Mouse (Mus musculus) kidney, embryonic 16.5 days (tissue): ENCODE measurements around the gene Camkk2. TPM values are rescaled to one million over a fixed set of nuclear protein-coding genes. Genes with fewer than 3 reads are reported as not detected.
A peak's percentile ranks its signal among the peaks of the same experiment; 100 is the strongest.

Source experiments
- ATAC-seq: fragments of 200-750 bp; cut with Nextera tagmentation; 2 replicates; pipeline ENCODE4 v1.8.0; 2017; ENCODE audit warnings: moderate TSS enrichment; ENCODE audit not compliant: low FRiP score, low TSS enrichment
- H3K27ac ChIP-seq: fragments of 300-500 bp; sonication (generic); 2 replicates; pipeline ENCODE4 v1.5.1; 2014; ENCODE audit warnings: low read length
- H3K27me3 ChIP-seq: fragments of 300-500 bp; sonication (generic); 2 replicates; pipeline ENCODE4 v1.6.1; 2014; ENCODE audit warnings: low read length, control low read depth, mixed read lengths; ENCODE audit not compliant: insufficient read depth
- H3K36me3 ChIP-seq: fragments of 300-500 bp; sonication (generic); 2 replicates; pipeline ENCODE4 v1.6.1; 2014; ENCODE audit warnings: low read length, control low read depth, mixed read lengths; ENCODE audit not compliant: insufficient read depth
- H3K4me1 ChIP-seq: fragments of 300-500 bp; sonication (generic); 2 replicates; pipeline ENCODE4 v1.6.1; 2014; ENCODE audit warnings: low read length, control low read depth, mixed read lengths; ENCODE audit not compliant: insufficient read depth
- H3K4me2 ChIP-seq: fragments of 300-500 bp; sonication (generic); replicated peaks from 2 replicates; pipeline ENCODE4 v1.6.1; 2014; ENCODE audit warnings: low read depth, low read length
- H3K4me3 ChIP-seq: fragments of 300-500 bp; sonication (generic); 2 replicates; pipeline ENCODE4 v1.5.1; 2014; ENCODE audit warnings: mild to moderate bottlenecking, low read length
- H3K9ac ChIP-seq: fragments of 300-500 bp; sonication (generic); replicated peaks from 2 replicates; pipeline ENCODE4 v1.6.1; 2014; ENCODE audit warnings: low read length
- H3K9me3 ChIP-seq: fragments of 300-500 bp; sonication (generic); 2 replicates; pipeline ENCODE4 v1.6.1; 2016; ENCODE audit warnings: low read length, control low read depth
- whole genome bisulfite sequencing: fragments of 180-500 bp; shearing (Covaris S2); extraction: QIAGEN DNeasy Blood & Tissue Kit; methylation state at CpG from one replicate; pipeline ENCODE4 v1.1.7; 2014; 5-methylcytosine and 5-hydroxymethylcytosine counted together
- polyA plus RNA-seq: library from polyadenylated mRNA; unstranded; fragments of >200 nt; fragmentation: Nextera tagmentation; extraction: Ambion mirVana; gene quantifications from 2 replicates; pipeline ENCODE4 v1.2.1, GENCODE M21; 2015

Camkk2 gene
- polyA plus RNA-seq, 1 experiment from 2014 or later: 35.6 TPM

- no peaks in the 10 kb centered on the region for H3K27me3 ChIP-seq
- WGBS: 63% methylated on average over 3 of the region's 3 CpGs
- no peak overlapping the region for H3K9ac ChIP-seq
- H3K27ac ChIP-seq: no peak overlapping the region
- no peak for ATAC-seq
- H3K9me3 ChIP-seq: no peaks in the 10 kb centered on the region
- no peaks in the 10 kb centered on the region for H3K4me1 ChIP-seq
- H3K4me2 ChIP-seq: no peak overlapping the region
- H3K36me3 ChIP-seq: peaks cover 78% of the 10 kb centered on the region
- no peak overlapping the region for H3K4me3 ChIP-seq
These were observed 26.3 kb upstream of the Camkk2 start for GRCm38 (mm10) chr5:122805503-122805902.

GRCm38 (mm10) chr5:122802706-122803105 lies 23.5 kb upstream of the Camkk2 start:
- Histone ChIP-seq H3K4me1 (0 out of 2 replicates have a peak, but pooled peaks cover 3% of the 10 kb centered on the region), H3K27ac (no peak overlapping the region), H3K9ac (no peak overlapping the region), H3K27me3 (no peaks in the 10 kb centered on the region), H3K36me3 (peaks cover 95% of the 10 kb centered on the region), H3K4me3 (no peak overlapping the region), H3K9me3 (no peaks in the 10 kb centered on the region), H3K4me2 (no peak overlapping the region)
- WGBS: 80% methylated on average over 9 of the region's 9 CpGs
- ATAC-seq: peak; percentile 70

DNA sequence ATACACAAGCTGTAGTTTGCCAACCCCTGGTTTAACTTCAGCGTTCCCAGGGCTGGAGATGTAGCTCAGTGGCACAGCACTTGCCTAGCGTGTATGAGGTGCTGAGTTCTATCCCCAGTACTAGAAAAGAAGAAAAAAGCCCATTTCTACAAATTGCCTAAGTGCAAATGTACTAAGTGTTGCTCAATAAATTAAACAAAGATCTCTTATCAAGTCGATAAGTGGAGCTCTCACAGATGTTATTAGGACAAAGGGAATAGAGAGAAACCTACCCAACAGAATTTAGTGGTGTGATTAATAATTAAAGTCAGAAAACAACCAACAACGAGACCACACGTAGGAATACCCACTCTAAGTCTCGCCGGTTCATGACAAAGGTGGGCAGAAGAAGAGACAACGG lies 22.5 kb upstream of the Camkk2 start:
- H3K4me2 ChIP-seq: no peak overlapping the region
- H3K36me3 ChIP-seq: peaks cover 93% of the 10 kb centered on the region
- no peak overlapping the region for H3K9ac ChIP-seq
- H3K4me3 ChIP-seq: no peak overlapping the region
- no peaks in the 10 kb centered on the region for H3K27me3 ChIP-seq
- WGBS: 92% methylated on average over 8 of the region's 8 CpGs
- no peaks in the 10 kb centered on the region for H3K9me3 ChIP-seq
- H3K4me1 ChIP-seq: 0 out of 2 replicates have a peak, but pooled peaks cover 3% of the 10 kb centered on the region
- peak overlapping the region; percentile 61; the same call in 1 of the 2 replicates for H3K27ac ChIP-seq
- ATAC-seq: no peak

- Histone ChIP-seq H3K4me3 (no peak overlapping the region), H3K4me2 (no peak overlapping the region), H3K27me3 (no peaks in the 10 kb centered on the region), H3K9me3 (no peaks in the 10 kb centered on the region), H3K36me3 (peaks cover 90% of the 10 kb centered on the region), H3K27ac (no peak overlapping the region), H3K4me1 (0 out of 2 replicates have a peak, but pooled peaks cover 3% of the 10 kb centered on the region), H3K9ac (no peak overlapping the region)
- 73% methylated on average over 13 of the region's 13 CpGs for WGBS
- no peak for ATAC-seq
These were observed 21.3 kb upstream of the Camkk2 start for GRCm38 (mm10) chr5:122800345-122801010.

DNA sequence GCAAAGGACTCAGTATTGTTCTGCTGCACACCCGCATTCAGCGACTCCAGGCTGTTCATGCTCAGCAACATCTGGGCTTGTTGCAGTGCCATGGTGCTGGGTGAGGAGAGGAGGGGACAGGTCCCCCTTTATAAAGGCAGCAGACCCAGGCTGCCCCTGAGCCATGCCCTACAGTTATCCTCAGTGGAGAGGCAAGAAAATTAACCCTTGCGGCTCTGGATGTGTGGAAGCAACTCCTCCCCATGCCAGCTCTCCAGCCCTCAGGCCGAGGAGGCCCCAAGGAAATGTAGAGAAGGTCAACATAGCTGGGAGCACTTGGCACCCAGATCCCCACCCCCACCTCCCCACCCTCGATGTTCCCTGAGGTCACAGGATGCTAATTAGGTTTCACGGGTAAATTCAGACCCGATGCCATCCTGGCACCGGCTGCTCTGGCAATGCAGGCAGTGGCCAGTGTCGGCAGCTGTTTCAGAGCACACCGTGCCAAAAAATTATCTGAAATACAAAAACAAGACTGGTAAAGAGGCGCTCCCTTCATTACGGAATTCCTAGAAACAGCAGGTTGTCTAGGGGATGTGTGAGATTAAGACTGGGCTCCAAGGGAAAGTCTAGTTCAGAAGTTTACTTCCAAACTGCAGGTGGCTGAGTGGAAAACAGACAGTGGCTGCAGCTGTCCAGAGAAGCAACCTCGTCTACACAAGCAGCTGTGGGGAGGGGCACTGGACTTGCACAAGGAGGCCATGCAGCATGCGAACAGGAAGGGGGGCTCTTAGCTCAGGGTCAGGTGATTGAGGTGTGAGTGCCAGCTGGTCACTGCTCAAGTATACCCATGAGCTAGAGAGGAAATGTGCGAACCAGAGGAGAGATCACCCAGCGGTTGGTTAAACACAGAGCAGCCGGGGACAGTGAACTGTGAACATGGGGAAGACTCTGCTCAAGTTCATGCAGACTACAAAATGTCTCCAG lies 20.5 kb upstream of the Camkk2 start:
- H3K4me3 ChIP-seq: no peak overlapping the region
- H3K36me3 ChIP-seq: peaks cover 86% of the 10 kb centered on the region
- 0 out of 2 replicates have a peak, but pooled peaks cover 3% of the 10 kb centered on the region for H3K4me1 ChIP-seq
- H3K9ac ChIP-seq: no peak overlapping the region
- no peak for ATAC-seq
- no peaks in the 10 kb centered on the region for H3K9me3 ChIP-seq
- no peaks in the 10 kb centered on the region for H3K27me3 ChIP-seq
- WGBS: 86% methylated on average over 17 of the region's 17 CpGs
- H3K4me2 ChIP-seq: no peak overlapping the region
- H3K27ac ChIP-seq: no peak overlapping the region

DNA sequence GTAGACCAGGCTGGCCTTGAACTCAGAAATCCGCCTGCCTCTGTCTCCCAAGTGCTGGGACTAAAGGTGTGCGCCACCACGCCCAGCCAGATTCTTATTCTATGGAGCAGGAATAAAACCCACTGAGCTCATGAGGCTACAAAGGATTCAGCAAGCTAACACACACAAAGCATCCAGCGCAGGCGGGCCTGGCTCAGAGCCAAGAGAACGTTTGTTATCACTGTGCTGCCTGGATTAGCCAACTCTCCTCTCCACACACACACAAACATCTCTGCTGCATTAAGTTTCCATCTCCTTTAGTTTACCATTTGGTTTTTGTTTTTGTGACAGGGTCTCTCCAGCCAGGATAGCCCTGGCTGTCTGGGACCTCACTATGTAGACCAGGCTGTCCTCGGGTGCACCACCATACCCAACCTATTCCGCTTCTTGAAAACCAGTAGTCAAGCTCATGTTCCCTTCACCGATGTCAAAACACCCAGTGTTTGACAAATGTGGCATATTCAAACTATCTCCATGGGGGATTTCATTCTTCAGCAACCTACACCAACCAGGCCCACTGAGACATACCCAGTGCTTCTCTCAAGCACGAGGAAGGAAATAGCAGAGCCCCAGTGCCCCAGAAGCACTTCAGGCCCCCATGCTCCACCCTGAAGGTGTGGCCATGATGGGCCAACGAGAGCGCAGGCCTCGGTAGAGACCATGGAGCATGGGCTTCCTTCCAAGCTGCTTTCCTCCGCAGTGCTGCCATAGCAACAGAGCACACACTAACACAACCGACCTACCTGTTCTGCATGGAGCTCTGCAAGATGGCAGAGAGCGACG lies 19.6 kb upstream of the Camkk2 start:
- Histone ChIP-seq H3K4me2 (no peak overlapping the region), H3K4me3 (no peak overlapping the region), H3K4me1 (0 out of 2 replicates have a peak, but pooled peaks cover 3% of the 10 kb centered on the region), H3K9me3 (no peaks in the 10 kb centered on the region), H3K9ac (no peak overlapping the region), H3K27me3 (no peaks in the 10 kb centered on the region), H3K36me3 (peaks cover 85% of the 10 kb centered on the region), H3K27ac (no peak overlapping the region)
- 72% methylated on average over 17 of the region's 17 CpGs for WGBS
- 0 out of 2 replicates have a peak, but pooled peaks have one; percentile 49 for ATAC-seq

DNA sequence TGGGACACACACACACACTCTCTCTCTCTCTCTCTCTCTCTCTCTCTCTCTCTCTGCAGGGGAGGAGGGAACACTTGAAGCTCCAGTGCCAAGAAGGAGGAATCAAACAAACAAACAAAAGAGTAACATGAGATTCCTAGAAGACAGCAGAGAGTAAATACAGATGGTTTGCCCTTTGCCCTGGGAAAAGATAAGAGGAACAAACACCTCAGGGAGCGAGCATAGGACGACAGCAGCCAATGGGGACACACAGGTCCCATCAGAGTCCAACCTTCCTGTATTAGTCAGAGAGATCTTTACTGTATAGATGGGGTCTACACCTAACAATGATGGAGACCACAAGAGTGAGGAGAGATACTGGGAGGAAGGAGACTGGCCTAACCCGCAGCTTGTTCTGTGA lies 18.7 kb upstream of the Camkk2 start:
- Histone ChIP-seq H3K4me3 (no peak overlapping the region), H3K27ac (no peak overlapping the region), H3K4me2 (no peak overlapping the region), H3K9ac (no peak overlapping the region), H3K36me3 (peaks cover 85% of the 10 kb centered on the region), H3K27me3 (no peaks in the 10 kb centered on the region), H3K4me1 (0 out of 2 replicates have a peak, but pooled peaks cover 3% of the 10 kb centered on the region), H3K9me3 (no peaks in the 10 kb centered on the region)
- ATAC-seq: no peak
- WGBS: 93% methylated on average over 3 of the region's 3 CpGs

- no peak overlapping the region for H3K4me2 ChIP-seq
These were observed 9.5 kb upstream of the Camkk2 start for GRCm38 (mm10) chr5:122788696-122789095.

GRCm38 (mm10) chr5:122786035-122786819 lies 7.0 kb upstream of the Camkk2 start:
- WGBS: 68% methylated on average over 12 of the region's 12 CpGs
- H3K4me2 ChIP-seq: no peak overlapping the region
- peaks cover 7% of the 10 kb centered on the region; the same call in 1 of the 2 replicates for H3K4me1 ChIP-seq
- no peak overlapping the region for H3K27ac ChIP-seq
- ATAC-seq: no peak
- no peaks in the 10 kb centered on the region for H3K27me3 ChIP-seq
- no peaks in the 10 kb centered on the region for H3K9me3 ChIP-seq
- H3K36me3 ChIP-seq: peaks cover 34% of the 10 kb centered on the region
- no peak overlapping the region for H3K9ac ChIP-seq
- H3K4me3 ChIP-seq: no peak overlapping the region

More at GRCm38 (mm10) chr5:122788696-122789095, 9.5 kb upstream of the Camkk2 start:
- Histone ChIP-seq H3K4me3 (no peak overlapping the region), H3K9me3 (no peaks in the 10 kb centered on the region), H3K36me3 (peaks cover 55% of the 10 kb centered on the region), H3K27ac (no peak overlapping the region), H3K4me1 (peaks cover 7% of the 10 kb centered on the region; the same call in 1 of the 2 replicates), H3K27me3 (no peaks in the 10 kb centered on the region), H3K9ac (no peak overlapping the region)
- no peak for ATAC-seq
- 93% methylated on average over 2 of the region's 2 CpGs for WGBS
